7 mouse cellular contexts compared by ENCODE assay signal in the genomic region with DNA sequence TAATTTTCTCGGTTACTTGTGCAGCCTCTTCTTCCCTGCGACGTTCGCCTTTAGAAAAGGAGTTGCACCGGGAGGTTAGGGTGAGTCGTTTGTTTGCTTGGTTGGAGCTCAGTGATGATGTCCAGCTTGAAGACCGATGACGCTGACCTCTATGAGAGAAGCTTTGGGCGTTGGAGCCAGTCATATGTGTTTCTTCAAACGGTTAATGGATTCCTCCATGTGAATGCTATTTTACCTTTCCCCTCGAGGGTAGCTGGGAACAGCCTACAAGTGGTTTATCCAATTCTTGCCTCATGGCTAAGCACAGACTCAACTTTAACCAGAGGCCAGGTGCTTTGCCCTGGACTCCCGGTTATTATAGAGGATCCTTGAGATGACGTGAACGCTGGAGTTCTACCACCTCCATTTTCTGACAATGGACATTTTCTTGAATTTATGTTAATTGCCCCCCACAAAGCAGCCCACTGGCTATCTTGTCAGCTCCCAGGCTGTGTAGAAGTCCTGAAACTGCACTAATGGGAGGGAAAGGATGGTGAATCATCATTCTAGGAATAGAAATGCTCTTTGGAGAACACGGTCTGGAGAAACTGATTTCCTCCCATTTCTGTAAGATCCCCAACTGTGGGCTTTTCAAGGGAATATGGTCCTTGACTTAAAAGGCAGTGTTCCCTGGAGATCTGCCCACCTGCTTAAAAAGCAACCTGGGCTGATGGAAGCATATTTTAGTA. TPM values are rescaled to one million over a fixed set of nuclear protein-coding genes. Genes with fewer than 3 reads are reported as not detected.
DNase-seq lines count a peak whose midpoint lies in the region; ATAC-seq and TF ChIP-seq lines count a peak whose summit lies in the region.

No protein-coding gene starts in this region.

- TF ChIP-seq POLR2A in embryonic fibroblast, embryonic 13.5 days (IDR thresholded peaks at IDR 0.05; ENCODE audit: low read depth, low read length): no peak

- peak; percentile 33 for DNase-seq in right cerebral cortex, postnatal 25 days
- DNase-seq in right cerebral cortex, postnatal 10 days (ENCODE audit: low spot score in 2 of 2): no peak
- peak; percentile 16 for DNase-seq in hindlimb bud, embryonic 11.5 days (ENCODE audit: extremely low spot score, low read depth, low spot score)
- DNase-seq in testis, postnatal 10 days (ENCODE audit: low spot score): no peak

- no peak for TF ChIP-seq CTCF in embryonic fibroblast, embryonic 13.5 days (IDR thresholded peaks at IDR 0.05; ENCODE audit: borderline replicate concordance, insufficient read depth, low read length)

- H3K4me1 ChIP-seq in embryonic fibroblast, embryonic 13.5 days (ENCODE audit: control insufficient read depth, insufficient read depth, low read length): no peaks in the 10 kb centered on the region
- H3K4me1 ChIP-seq in liver, embryonic 16.5 days (ENCODE audit: control insufficient read depth, low read depth, low read length): no peaks in the 10 kb centered on the region
- peaks cover 11% of the 10 kb centered on the region for H3K4me1 ChIP-seq in stomach, embryonic 16.5 days (ENCODE audit: control insufficient read depth, insufficient read depth, low read length)

- peaks cover 35% of the 10 kb centered on the region for H3K27me3 ChIP-seq in liver, embryonic 16.5 days (ENCODE audit: control insufficient read depth, insufficient read depth, low read depth, low read length)
- H3K27me3 ChIP-seq in stomach, embryonic 16.5 days (ENCODE audit: control insufficient read depth, insufficient read depth, low read length): no peaks in the 10 kb centered on the region

- H3K9me3 ChIP-seq in liver, embryonic 16.5 days (replicated peaks; ENCODE audit: control insufficient read depth, low read length): no peaks in the 10 kb centered on the region
- H3K9me3 ChIP-seq in stomach, embryonic 16.5 days (replicated peaks; ENCODE audit: control insufficient read depth, low read length): no peaks in the 10 kb centered on the region

- no peaks in the 10 kb centered on the region for H3K36me3 ChIP-seq in liver, embryonic 16.5 days (ENCODE audit: control insufficient read depth, insufficient read depth)
- H3K36me3 ChIP-seq in stomach, embryonic 16.5 days (ENCODE audit: control insufficient read depth, insufficient read depth, low read length): no peaks in the 10 kb centered on the region

- H3K9ac ChIP-seq in liver, embryonic 16.5 days (ENCODE audit: low read depth, low read length): peak overlapping the region; percentile 41
- H3K9ac ChIP-seq in stomach, embryonic 16.5 days (ENCODE audit: low read length): peak overlapping the region; percentile 75

- no peak for ATAC-seq in liver, embryonic 16.5 days (ENCODE audit: low read depth)
- ATAC-seq in stomach, embryonic 16.5 days (ENCODE audit: insufficient read depth, low FRiP score): no peak

- H3K4me3 ChIP-seq in embryonic fibroblast, embryonic 13.5 days (ENCODE audit: insufficient read depth, low read length): peak overlapping the region; percentile 66
- H3K4me3 ChIP-seq in liver, embryonic 16.5 days (ENCODE audit: low read depth, low read length): peak overlapping the region; percentile 68
- peak overlapping the region; percentile 90 for H3K4me3 ChIP-seq in stomach, embryonic 16.5 days (replicated peaks; ENCODE audit: low read length)

- H3K27ac ChIP-seq in embryonic fibroblast, embryonic 13.5 days (ENCODE audit: insufficient read depth, low read length): peak overlapping the region; percentile 59
- H3K27ac ChIP-seq in liver, embryonic 16.5 days (ENCODE audit: low read length): no peak overlapping the region
- peak overlapping the region; percentile 74 for H3K27ac ChIP-seq in stomach, embryonic 16.5 days (ENCODE audit: low read length)

- peak overlapping the region; percentile 77 for H3K4me2 ChIP-seq in liver, embryonic 16.5 days (ENCODE audit: low read depth, low read length)
- peak overlapping the region; percentile 77 for H3K4me2 ChIP-seq in stomach, embryonic 16.5 days (ENCODE audit: low read depth, low read length)

- 5% methylated on average over 15 of the region's 15 CpGs for WGBS in liver, embryonic 16.5 days (ENCODE audit: insufficient replicate concordance)
- 6% methylated on average over 15 of the region's 15 CpGs for WGBS in stomach, embryonic 16.5 days

RNA-seq across cellular contexts. Expression of a gene that starts 0.8 kb away (rescaled TPM):
- 268 and 314 TPM in 2 replicates for polyA plus RNA-seq in embryonic fibroblast, embryonic 13.5 days (2011; ENCODE audit: insufficient read length, low read depth, missing spikeins)
- 16.9 and 18.6 TPM in 2 replicates for polyA plus RNA-seq in liver, embryonic 16.5 days (2015; fragmentation: Nextera tagmentation; extraction: Ambion mirVana)
- 106 and 110 TPM in 2 replicates for polyA plus RNA-seq in stomach, embryonic 16.5 days (2015; fragmentation: Nextera tagmentation; extraction: Ambion mirVana)

Comparison
In these comparisons a context has a peak if more than half of its experiments do, and no peak if none do; other contexts are left out.
1. DNase-seq: peak in right cerebral cortex, postnatal 25 days (single experiment) and hindlimb bud, embryonic 11.5 days (single experiment); none in right cerebral cortex, postnatal 10 days (0 of 2) and testis, postnatal 10 days (single experiment).
2. Peak in every context shown above with its lines, with median percentiles within 50 percentile points of each other: H3K4me3 ChIP-seq.